Mouse (Mus musculus) cerebellum, adult (tissue): ENCODE measurements around the gene Gne.
"Not testable (repeated sequence)": the region's sequence is repeated elsewhere in the genome, so short reads cannot be mapped to it uniquely, and the experiment has no call there.

Experiments
- ATAC-seq: cut with Nextera tagmentation; 2 replicates; pipeline ENCODE4 v1.9.2; 2017; ENCODE audit warnings: mild to moderate bottlenecking, moderate library complexity, mixed read lengths; ENCODE audit not compliant: insufficient number of reproducible peaks, low FRiP score, low TSS enrichment

The Gne gene

GRCm38 (mm10) chr4:44073799-44074198 lies 10.2 kb downstream of the Gne start:
- no peak for ATAC-seq

DNA sequence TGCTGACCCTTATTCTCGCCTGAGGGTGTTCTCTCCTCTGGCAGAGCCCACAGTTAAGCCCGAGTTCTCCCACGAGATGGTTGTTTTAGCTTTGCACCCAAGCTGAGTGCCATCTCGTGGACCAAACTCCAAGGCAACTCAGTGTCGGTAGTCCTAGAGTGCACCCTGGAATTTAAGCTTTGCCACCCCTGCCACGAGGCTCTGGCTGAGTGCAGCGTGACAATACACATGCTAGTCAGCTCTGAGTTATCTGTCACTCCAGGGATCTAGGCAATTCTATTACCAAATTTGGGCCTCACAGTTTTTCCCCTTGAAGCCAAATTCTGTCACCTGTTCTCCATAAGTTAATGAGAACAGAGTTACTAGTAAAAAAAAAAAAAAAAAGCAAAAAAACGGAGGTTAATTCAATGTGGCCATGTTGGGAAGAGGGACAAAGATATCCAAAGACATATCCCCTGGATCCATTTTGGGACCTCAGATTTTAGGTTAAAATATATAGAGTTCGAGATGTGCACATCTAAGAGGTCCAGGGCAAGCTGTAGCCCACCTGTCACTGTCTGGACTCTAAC lies 11.0 kb downstream of the Gne start:
- ATAC-seq: peak; percentile 66

DNA sequence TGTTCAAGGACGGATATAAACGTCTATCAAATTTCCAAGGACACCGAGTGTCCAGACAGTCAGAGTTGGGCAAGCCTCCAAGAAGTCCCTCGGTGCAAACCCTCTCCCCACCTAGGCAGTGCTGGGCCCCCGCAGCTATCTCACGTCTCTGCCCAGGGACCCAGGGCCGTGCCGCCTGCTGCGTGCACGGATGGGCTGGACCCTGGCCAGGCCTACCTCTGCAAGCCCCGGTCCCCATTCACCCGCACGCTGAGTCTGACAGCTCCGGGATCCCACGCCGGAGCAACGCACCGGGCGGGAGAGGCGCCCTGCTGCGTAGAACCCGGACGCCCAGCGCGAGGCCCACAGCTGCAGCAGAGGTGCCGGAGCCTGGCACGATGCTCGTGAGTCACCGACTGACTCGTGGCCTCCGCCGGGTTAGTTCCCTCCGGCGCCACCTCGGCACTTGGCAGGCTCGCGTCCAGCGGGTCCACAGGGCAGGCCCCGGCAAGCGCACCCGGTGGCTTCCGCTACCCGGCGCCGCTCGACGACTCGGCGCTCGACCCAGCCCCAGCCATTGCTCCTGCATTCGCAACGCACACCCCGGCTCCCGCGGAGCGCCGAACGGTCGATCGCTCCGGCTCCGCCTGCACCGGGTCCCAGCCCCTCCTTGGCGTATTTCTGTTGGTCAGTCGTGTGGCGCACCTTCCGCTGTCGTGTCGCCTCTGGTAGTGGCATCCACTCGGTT lies 11.7 kb downstream of the Gne start:
- peak; percentile 97 for ATAC-seq

GRCm38 (mm10) chr4:44071741-44072145 lies 12.2 kb downstream of the Gne start:
- ATAC-seq: 0 out of 2 replicates have a peak, but pooled peaks have one; percentile 2

- ATAC-seq: no peak
Measured at GRCm38 (mm10) chr4:44070641-44071040, 13.3 kb downstream of the Gne start.

DNA sequence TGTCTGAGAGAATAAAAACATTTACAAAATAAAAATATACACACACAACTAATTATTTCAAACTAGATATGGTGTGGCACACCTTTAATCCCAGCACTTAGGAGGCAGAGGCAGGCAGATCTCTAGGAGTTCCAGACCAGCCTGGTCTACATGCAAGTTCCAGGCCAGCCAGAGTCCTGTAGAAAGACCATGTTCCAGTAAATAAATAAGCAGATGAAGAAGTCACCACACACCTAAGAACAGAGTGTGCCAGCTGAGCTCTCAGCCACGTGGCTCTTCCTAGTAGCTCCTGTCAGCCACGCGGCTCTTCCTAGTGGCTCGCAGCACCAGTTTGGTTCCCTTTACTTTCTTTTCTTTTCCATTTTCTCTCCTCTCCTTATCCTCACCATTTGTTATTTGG lies 14.6 kb downstream of the Gne start:
- no peak for ATAC-seq

DNA sequence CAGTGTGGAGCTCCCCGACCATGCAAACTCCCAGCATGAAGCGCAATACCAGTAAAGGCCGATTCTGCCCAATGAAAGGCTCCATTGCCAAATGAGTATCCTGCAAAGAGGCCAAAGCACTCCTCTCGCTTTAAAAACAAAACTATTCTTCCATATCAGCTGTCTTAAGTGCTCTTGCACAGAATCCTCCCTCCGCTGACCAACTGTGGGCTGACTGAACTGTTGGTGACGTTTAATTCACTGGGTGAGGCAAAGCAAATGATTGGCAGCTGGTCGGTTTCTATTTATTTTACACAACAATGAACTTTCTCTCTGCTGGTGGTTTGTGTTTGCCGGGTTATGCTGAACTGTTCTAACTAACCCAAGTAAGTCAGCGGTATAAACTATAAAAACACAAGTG lies 15.2 kb downstream of the Gne start:
- ATAC-seq: no peak

- no peak for ATAC-seq
Measured at GRCm38 (mm10) chr4:44066891-44067290, 17.1 kb downstream of the Gne start.

DNA sequence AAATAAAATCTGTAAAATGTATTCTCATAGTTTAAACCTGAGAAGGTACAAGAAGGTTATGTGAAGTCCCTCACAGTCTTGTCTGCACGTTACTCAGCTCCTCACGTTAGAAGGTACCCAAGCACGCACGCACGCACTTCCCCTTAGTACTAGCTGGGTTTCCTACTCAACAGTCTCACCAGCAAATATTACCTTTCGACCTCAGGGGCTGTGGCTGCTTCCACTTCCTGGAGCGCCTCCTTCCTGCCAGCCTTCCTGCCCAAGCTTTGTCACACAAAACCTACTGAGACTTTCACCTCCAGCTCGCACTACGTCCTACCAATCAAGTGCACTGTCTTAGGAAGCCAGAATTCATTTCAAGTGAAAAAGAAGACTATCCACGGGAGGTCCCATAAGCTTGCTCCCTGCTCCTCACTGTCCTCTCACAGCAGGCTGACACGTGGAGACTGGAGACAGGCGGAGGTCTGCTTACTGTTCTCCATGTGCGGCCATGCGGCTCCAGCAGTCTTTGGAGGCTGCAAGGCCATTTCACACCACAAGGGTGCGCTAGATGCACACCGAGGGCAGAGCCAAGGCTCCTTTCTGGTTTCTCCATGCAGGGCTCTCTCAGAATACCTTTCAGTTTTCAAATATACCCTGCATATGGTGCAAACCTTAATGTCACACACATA lies 18.5 kb downstream of the Gne start:
- ATAC-seq: peak; percentile 83

- no peak for ATAC-seq
Measured at GRCm38 (mm10) chr4:44062816-44063215, 21.2 kb downstream of the Gne start.

DNA sequence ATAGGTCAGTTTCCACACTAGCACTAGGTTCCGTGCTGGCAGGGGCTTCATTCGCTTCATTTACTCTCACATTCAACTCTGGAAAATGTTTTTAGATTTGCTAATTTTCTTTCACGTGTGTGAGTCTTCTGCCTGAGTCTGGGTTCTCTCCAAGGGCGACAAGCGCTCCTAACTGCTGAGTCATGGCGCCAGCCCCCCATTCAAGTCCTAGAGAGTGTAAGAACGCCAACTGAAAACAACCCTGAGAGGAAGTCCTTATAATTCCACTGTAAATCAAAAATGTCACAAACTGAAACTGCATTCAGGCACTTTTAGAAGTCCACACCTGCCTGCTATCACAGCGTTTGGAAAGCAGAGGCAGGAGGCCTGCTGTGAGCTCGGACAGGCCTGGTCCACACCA lies 21.9 kb downstream of the Gne start:
- ATAC-seq: no peak

DNA sequence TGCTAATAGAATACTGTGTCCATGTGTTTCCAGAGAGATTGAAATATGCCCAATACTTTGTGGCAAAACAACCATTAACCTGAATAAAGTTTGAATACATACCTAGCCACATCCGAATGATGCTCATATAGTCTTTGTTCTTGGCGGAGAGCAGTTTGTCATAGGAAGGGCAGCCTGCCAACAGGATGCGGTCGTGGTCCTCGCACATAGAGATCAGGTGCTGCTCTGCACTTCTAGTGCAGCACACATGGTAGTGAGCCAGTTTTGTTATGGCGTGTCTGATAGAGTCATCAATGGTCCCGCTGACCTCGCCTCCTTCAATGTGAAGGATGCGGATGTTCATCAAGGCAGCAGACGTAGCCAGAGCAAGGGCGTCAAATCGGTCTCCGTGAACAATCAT lies 24.3 kb downstream of the Gne start:
- no peak for ATAC-seq

GRCm38 (mm10) chr4:44049812-44050211 lies 34.2 kb downstream of the Gne start:
- ATAC-seq: no peak

DNA sequence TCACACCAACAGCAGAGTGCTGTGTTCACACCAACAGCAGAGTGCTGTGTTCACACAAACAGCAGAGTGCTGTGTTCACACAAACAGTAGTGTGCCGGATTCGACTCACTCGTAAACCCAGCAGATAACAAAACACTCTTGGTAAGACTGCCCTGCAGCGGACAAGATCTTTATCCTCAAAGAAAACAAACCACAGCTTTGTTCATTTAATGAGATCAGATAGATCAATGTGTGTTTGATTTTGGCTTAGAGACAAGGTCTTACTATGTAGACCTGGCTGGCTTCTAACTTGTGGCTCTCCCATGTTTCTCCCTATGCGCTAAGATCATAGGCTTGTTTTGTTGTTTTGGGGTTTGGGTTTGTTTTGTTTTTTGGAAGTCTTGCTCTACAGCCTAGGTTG lies 37.9 kb downstream of the Gne start:
- no peak for ATAC-seq

DNA sequence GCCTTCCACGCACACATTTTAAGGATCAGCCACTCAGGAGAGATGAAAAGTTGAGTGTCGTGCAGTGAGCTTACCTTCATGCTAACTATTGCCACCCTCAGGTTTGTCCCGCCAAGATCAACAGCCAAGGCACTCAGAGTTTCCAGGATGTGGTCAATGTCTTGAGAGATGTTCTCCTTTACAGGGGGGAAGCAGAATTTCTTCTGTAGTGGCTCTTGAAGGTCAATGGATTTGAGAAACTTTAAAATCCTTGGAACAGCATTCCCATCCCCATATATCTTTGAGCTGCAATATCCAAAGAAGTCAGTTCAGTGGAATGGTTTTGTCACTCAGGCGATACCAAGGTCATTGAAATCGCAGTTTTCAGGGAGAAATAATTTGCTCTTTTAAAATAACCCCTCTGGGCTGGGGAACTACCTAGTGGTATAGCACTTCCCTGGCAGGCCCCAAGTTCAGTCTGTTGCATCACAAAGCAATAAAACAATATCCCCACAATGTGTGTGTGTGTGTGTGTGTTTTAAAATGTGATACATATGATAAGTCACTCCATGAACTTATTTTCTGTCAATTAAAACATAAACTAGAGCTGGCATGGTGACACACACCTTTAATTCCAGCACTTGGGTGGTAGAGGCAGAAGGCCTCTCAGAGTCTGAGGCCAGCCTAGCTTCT lies 39.2 kb downstream of the Gne start:
- no peak for ATAC-seq

DNA sequence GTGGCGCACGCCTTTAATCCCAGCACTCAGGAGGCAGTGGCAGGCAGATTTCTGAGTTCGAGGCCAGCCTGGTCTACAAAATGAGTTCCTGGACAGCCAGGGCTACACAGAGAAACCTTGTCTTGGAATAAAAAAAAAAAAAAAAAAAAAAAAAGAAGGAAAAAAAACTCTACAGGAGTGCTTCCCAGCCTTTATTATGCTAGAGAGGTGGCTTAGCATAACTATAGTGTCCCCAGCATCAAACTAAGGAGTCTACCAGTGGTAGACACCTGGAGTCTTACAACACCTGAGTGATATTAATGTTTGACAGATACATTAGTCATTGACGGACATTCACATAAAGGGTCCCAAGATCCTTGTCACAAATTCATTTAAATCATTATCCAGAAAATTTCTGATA lies 40.8 kb downstream of the Gne start:
- not testable (repeated sequence) for ATAC-seq

GRCm38 (mm10) chr4:44042429-44042828 lies 41.5 kb downstream of the Gne start:
- ATAC-seq: no peak

GRCm38 (mm10) chr4:44040802-44041201 lies 43.2 kb downstream of the Gne start:
- ATAC-seq: no peak

GRCm38 (mm10) chr4:44036455-44036854 lies 47.5 kb downstream of the Gne start:
- no peak for ATAC-seq

DNA sequence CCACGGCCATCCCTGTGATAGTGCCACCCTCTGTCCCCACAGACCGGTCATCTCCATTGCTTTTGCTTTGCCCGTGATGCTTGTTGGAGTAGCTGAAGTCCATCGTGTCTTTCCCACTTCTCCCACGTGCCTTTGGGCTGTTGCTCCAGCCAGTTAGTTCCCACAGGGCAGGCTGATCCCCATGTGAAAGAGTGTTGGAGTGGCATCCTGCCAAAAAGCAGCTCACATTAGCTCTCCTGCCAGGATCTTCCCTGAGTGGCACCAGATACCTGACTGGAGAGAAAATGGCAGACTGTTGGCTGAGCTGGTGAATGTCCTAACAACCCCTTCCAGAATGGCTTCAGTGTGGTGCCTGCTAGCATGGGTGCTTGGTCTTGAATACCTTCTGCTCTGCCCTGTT lies 52.5 kb downstream of the Gne start:
- ATAC-seq: no peak

DNA sequence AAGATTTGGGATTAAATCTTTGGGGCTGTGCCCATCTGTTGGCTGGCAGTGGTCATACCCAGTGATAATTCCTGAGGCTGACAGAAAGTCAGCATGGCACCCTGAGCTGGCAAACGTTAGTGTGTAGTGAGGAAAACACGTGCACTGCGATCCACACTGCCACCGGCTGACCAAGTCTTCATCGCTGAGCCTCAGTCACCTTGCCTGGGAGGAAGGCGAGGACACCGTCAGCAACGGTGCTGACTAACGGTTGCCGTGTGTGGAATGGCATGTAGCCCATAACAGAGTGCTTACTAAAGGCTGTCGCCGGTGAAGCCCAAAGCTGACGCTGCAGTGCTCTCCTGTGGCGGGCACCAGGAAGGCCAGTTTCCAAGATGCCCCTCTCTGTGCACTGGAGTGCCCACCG lies 54.3 kb downstream of the Gne start:
- ATAC-seq: no peak
